Mouse (Mus musculus) cerebellum, adult 2 months (tissue): ENCODE results near the gene Xaf1.

Experiments
- CTCF ChIP-seq: fragments of 200-500 bp; IDR thresholded peaks from 2 replicates; pipeline ENCODE4 v1.5.1; 2011; ENCODE audit warnings: low read depth, mild to moderate bottlenecking, control low read depth, low read length, moderate library complexity, borderline replicate concordance; ENCODE audit not compliant: insufficient read depth
- POLR2A ChIP-seq: fragments of 200-500 bp; IDR thresholded peaks from 2 replicates; pipeline ENCODE4 v1.6.1; 2011; ENCODE audit warnings: low read length, control low read depth, borderline replicate concordance; ENCODE audit not compliant: insufficient read depth

DNA sequence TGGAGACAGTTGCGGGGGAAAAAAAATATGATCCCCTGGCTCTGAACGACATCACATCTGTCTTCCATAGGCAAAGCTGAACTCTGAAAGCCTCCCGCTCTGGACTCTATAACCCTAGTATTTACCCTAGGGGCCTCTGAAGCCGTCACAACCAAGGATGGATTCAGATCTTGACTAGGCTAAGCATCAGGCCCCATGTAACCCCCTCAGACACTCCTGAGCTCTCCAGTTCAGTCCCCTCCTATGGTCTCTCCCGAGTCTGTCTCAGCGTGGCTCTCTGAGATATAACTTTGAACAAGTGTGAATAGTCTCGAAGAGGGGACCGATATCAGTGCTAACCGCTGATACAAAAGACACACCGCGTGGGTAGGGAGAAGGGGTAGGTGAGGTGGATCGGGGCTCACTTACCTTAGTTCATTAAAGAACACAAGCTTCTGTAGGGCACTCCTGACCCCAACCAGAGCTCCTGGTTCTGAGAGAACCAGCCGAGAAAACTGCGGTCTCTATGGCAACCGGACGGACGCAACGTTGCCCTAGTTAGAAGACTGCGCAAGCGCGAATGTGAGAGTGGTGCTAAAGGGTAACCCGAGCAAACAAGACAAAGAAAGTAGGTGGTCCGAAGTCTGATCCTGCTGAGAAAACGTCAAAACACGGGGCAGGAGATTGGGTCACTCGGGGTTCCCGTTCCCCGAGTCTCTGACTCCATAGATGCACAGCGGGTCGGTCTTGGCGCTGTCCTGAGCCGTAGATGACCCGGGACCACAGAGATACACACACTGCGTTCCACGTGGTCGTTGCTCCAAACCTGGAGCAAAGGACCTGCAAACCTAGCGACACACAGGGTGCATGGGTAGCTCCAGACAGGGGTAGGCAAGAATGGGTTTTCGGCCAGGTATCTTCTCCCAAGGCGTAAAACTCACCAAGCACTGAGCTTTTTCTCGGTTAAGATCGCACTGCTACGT is 60.2 kb downstream of the Xaf1 start:
- TF ChIP-seq CTCF (no peak), POLR2A (no peak)
